Mouse (Mus musculus) heart, postnatal 25 days (tissue): ENCODE data around the gene Smpdl3a. TPM values are rescaled to one million over a fixed set of nuclear protein-coding genes. Genes with fewer than 3 reads are reported as not detected.

Experiments
- DNase-seq: peaks from one replicate; pipeline ENCODE4 v3.0.0; 2022; ENCODE audit warnings: low spot score
- intact Hi-C: fragments of 180-260 bp; cut with DNase I; formaldehyde crosslinking; loops from one replicate; pipeline ENCODE4 v1.15.1; 2025
- total RNA-seq, 2 experiments: library from RNA; stranded (reverse); gene quantifications; 2 replicates each; pipeline ENCODE4 v1.2.3; 2021

Gene Smpdl3a
- 10 to 100 TPM; 52.4 to 54.1 TPM for total RNA-seq

DNA sequence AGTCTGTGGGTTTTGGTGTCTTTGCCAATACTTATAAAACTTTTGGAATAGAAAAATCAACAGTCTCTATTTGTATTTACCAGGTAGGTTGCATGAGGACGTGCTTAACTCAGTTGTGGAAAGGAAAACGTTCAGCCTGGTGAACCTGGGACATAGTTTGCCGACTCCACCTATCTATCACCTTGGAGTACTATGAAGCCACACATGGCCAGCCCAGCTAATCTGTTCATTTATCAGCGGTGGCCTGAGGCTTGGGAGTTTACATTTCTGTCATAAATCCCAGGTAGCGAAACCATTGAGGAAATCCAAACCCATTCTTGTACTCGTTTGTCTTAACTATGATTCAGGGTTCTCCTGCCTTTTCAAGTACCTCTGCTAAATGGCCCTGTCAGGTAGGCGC, at the start of gene Smpdl3a:
TSS of gene Smpdl3a (plus strand) at position 318 of the 400 bp plus-strand sequence.
- no peak for DNase-seq
- intact Hi-C loops, result loop anchor here (10.0 kb wide), 1 partner anchor 309 kb away; the partner anchor contains the start of gene Hsf2

DNA sequence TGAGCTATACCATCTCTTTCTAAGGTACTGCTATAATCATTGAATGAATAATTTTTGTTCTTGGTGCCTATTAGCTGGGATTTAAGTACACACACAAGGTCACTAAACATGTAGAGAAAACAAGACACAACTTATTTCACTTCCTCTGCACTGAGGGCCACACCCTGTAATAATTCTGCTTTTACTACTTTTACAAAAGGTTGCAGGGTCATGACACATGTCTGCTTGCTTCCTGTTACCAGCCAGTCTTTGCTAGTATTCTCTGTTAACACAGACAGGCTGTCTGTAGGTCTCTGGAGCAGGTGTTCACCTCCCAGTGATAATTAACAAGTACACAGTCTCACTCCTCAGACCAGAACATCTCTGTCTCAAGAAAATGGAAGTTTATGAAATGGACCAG, 48.7 kb upstream of the Smpdl3a start:
- intact Hi-C loops, result no loop called here
- no peak for DNase-seq

DNA sequence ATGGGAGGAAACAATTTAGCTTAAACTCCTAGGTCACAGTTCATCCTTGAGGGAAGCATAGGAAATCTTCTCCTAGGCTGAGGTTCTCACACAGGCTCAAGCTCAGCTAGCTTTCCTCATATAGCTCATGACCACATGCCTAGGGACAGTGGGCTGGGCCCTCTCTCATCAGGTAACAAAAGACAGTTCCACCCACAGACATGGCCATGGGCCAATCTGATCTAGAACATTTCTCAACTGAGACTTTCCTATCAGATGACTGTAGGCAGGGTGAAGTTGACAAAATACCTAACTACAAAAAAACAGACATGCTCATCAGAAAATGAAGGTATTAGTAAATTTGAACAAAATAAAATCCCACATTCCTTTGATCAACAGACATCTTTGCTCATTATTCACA, 47.0 kb upstream of the Smpdl3a start:
- intact Hi-C loops, result no loop called here
- DNase-seq, result no peak

DNA sequence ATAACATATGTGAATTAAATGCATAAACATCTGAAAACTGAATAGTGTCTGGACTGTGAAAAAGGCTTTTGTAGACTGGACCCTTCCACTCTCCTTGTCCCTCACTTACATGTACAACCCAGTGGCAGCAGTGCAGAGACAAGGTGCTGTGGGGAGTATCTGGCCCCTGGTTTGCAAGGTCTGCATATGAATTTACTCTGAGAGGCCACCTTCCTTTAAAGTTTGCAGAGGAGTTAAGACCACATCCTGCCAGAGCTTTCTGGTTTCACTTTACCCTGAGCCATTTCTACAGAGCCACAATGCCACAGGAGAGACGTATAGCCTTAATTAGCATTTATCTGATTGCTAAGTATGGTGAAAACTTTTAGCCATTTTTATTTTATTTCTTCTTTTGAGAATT, 40.8 kb upstream of the Smpdl3a start:
- intact Hi-C loops, result no loop called here
- no peak for DNase-seq

DNA sequence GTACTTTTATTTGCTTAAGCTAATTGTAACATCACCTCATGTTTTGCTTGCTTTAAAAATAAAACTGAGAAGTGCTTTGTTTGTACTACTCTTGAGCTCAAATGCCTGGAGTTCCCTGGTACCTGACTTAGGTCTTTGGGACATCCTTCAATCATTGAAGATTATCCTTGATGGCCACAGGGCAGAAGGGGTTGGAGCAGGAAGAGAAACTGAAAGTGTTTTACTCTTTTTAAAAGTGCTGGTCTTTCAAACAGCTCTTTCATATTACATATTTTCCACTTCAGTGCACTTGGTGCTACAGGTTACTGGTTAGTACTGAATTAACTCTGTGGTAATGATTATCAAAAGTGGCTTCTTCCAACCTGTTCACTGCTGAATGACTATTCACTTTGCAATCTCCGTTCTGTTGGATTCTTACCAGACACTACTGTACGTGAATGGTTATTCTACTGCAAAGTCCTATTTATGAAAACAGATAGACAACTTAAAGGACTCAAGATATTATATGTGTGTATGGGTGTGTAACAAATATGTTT, 38.9 kb upstream of the Smpdl3a start:
- intact Hi-C loops, result no loop called here
- DNase-seq, result no peak

DNA sequence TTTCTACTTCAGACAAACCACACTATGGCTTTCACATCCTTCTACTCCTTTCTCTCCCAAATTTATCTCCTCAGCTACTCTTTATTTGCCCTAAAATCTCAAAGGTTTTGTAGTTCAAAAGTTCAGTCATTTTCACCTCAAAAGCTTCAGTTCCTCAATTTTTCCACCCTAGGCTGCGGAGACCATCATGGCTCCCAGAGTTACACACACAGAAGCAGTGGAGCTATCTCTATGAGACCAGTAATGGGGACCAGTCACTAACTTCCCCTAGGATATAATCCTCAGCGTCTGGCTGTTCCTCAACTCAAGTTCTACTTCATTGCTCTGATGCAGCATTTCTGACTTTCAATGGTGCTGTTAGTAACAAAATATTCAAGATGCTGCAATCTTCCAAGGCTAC, 35.1 kb upstream of the Smpdl3a start:
- intact Hi-C loops, result no loop called here
- DNase-seq, result no peak

DNA sequence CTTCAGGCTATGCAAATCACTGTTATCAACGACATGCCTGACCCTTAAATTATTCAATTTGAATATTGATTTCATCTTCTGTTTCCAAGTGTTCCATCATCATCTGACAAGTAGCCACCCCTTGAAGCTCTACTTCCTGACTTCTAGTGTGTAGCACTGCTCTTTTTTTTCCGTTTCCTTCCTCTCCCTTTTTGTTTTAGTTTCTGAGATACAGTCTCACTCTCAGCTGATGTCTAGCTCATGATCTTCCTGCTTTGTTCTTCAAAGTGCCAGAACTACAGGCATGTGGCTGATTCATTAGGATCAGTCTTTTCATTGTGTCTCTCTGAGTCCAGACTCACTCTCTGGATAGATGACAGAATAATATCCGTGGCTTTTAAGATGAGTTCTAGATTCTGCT, 33.4 kb upstream of the Smpdl3a start:
- DNase-seq, result no peak
- intact Hi-C loops, result no loop called here

DNA sequence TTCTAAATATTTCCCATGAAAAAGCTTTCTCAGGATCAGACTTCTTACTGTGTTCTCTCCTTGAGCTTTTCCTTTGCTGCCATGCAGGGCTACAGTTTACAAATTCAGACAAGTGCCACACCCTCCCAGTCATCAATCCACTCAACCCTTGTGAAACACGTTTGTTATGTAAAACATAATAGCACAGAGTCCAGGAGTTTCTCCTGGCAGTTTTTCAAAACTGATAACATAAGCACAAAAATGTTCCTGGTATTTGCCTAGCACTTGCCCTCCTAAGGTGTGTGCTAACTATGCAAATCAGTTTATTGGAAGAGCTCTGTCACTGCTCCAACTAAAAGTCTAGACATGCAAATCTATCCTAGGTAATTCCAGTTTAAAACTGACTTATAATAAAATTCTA, 31.1 kb upstream of the Smpdl3a start:
- intact Hi-C loops, result no loop called here
- no peak for DNase-seq

DNA sequence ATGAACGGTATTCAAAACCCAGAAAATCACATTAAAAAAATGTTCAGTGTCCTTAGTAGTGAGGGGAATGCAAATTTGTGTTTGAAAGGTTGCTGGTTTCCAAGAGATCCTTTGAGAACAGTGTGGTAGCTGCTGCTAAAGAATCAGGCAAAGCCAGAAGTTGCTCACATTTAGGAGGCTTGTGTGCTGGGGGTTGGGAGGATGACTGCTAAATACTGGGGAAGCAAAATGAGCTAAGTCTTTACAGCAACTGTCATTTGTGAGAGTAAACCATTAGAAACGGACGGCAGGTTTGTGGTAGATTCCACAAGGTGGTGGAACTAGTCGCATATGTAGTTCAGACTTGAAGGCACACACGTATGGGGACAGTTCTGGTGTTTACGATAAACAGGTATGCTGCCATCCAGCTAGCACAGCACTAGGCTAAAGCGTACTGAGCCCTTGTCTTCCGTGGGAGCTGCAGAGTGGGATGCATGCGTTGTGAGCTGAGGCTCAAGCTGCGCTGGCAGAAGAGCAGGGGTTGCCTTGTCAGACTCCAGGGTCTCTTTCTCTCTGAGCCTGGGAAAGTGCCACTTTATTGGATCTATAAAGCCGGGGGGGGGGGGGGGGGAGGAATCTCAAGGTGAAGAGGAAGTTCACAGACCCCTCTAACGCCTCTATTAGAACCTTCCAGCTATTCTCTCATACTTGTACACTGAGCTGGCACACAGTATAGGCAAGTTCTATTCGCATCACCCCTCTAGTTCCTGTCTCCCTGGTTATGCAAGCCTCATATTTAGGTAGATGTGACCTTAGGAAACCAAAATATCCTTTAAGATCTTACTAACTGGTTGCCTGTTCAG, 10.6 kb upstream of the Smpdl3a start:
- intact Hi-C loops, result no loop called here
- no peak for DNase-seq

DNA sequence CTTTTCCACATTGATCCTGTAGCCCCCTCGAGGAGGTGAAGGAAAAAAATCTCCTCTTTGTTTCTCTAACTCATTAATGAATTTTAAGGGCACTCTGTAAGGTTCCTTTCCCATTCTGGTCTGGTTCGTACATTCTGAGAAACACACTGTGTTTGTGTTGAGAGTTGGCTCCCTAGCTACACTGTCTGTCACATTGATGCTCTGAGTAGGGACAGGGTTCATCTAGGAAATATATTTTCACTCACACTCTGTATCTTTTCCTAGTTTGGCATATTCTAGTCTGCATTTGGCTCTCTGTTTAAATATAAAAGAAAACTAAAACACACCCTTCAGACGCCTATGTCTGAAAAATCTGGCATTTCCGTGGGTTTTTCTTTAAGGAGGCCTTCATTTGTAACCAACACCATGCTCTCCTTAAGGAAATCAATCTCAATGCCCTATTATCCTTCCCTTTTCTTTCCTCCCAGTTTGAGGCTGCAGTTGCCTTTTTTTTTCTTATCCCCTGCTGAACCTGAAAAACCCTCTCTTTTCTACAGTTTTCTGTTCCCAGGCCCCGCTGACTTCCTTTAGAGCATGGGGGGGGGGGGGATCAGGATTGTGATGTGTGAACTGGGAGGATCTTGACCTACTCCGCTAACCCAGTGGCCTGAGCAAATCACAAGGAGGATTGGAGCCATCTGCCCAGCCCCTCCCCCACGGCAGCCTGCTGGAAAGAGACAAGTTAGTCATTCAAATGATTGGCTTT, 9.8 kb upstream of the Smpdl3a start:
- intact Hi-C loops, result no loop called here
- DNase-seq, result no peak

DNA sequence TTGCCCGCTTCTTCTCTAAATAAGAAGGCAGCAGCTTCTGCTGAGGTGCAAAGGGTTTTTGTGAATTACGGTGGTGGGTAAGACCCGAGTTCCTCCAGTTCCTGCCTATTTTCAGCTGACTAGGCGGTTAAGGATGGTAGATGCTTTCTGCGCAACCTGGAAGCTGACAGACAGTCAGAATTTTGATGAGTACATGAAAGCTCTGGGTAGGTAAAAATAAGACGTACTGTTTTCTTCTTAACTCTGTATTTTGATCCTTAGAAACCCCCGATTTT, 9.3 kb upstream of the Smpdl3a start, which contains the start of gene Fabp7:
TSS of gene Fabp7 (plus strand) at position 6 of the 275 bp plus-strand sequence.
- DNase-seq, result no peak
- intact Hi-C loops, result no loop called here

DNA sequence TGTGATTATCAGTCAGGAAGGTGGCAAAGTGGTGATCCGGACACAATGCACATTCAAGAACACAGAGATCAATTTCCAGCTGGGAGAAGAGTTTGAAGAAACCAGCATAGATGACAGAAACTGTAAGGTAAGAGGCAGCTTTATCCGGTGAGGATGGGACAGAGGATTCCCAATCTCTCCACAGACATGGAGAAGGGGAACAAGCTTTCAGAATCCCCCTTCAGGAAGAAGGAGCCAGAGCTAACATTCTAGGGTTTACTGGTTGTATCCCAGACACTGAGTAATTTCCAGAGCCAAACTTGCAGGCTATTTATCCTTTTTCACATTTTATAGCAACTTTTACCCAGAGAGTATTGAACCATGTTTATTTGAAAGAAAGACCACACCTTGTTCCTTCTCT, 8.6 kb upstream of the Smpdl3a start:
- no peak for DNase-seq
- intact Hi-C loops, result no loop called here

DNA sequence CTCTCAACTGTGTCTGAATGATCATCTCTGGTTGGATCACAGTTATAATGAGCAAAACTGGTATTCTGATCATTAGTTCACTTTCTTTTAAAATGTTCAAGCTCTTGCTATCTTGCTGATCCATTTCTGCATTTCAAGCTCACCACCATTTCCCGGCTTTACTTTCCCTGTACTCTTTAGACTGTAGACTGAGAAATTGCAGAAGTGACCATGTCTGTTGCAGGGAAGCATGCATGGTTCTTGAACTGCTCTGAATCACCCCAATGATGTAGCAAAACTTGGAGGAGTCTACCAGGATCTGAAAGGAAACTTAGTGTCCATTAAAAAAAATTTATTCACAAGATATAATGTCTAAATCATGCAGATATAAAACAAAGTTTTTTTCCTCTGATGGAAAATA, 1.2 kb upstream of the Smpdl3a start:
- intact Hi-C loops, result loop anchor here (10.0 kb wide), 1 partner anchor 308 kb away; the partner anchor contains the start of gene Hsf2
- DNase-seq, result no peak

DNA sequence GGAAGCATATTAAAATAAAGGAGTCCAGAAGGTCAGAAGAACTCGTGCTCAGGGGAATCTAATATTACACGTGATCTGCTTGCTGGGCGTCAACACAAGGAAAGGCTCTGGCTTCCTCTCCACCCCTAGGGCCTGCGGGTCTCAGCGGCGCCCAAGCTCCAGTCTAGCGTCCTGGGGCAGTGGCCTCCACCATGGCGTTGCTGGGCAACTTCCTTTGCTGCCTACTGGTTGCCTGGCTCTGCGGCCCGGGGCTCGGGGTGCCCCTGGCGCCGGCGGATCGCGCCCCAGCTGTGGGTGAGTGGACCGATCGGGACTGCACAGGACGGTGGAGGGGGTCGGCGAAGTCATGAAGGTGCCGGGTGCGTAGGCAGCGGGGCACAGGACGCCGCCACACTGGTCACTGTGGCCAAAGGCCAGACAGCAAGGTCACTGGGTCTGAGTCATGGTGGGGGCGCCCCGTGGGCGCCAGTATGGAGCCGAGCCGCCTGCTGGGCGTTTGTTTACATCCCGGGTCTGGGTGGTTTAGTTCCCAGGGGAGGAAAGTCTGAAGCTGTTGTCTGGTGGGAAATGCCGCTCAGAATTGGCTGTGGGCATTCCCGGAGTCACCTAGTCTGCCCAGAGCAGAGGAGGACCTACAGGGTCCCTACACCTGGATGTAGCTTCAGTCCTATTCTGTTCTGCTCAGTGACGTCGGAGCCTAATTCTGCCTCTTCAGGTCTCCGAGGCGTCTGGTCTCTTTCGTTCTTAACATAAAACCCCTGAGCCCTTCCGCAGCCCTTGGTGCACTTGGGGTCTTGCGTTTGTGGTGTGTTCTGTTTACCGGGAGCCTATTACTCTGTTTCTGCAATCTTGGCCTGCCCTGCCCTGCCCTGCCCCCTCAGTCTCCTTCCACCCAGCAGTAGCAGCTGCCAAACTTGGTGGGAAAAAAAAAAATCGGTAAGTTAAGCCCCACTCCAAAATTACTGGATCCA, 641 bp downstream of the Smpdl3a start:
- intact Hi-C loops, result loop anchor here (10.0 kb wide), 1 partner anchor 310 kb away; the partner anchor contains the start of gene Hsf2
- peak; percentile 36 for DNase-seq

DNA sequence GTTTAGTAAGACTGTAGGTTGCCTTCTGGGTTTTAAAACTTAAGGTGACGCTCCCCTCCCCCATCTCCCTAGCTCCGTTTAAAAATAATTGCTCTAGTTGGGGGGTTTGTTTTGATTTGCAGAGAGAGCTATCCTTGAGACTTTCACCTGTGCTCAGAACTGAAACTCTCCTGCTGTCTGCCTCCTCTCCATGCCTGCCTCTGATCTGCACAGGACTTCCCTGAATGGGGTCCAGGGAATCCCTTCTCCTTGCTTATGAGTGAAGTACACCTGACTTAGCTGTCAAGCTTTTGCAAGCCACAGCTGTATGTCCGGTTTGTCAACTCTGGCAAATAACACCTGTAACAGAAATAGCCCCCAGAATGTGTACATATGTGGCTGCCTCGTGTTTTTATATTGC, 1.4 kb downstream of the Smpdl3a start:
- DNase-seq, result no peak
- intact Hi-C loops, result loop anchor here (10.0 kb wide), 1 partner anchor 311 kb away; the partner anchor contains the start of gene Hsf2

DNA sequence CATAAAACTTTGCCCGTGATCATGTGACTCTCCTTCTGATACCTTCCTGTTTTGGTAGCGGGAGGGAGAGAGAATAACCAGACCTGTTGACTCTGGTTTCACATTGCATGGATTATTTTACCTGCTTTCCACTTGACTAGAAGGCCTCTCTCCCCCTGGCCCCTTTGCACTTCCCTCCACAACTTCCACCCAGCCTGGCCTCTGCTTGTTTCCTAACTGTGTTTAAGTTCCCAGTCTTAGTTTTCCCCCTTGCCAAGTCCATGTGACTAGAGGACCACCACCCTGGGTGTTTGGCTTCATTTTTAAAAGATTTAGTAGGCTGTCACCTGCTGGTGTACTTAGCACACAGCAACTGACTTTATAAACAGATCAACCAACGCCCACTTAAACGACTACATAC, 1.9 kb downstream of the Smpdl3a start:
- intact Hi-C loops, result loop anchor here (2.0 to 10.0 kb wide), 2 partner anchors 53 to 311 kb away; partner anchors contain the start of gene Hsf2
- no peak for DNase-seq

DNA sequence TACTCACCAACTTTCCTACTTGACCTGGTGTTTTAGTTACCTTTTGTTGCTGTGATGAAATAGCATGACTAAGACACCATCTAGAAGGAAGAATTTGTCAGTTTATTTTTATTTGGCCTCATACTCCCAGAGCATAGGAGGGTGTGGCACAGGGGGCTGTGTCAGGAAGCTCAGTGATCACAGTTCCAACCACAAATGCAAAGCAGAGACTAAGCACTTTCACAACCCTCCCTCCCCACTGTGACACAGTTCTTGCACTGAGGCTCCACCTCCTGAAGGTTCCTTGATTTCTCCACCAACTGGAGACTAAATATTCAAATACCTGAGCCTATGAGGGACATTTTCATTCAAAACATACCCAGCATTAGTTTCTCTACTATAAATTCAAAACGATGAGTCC, 5.4 kb downstream of the Smpdl3a start:
- no peak for DNase-seq
- intact Hi-C loops, result loop anchor here (10.0 kb wide), 1 partner anchor 315 kb away; the partner anchor contains the start of gene Hsf2

DNA sequence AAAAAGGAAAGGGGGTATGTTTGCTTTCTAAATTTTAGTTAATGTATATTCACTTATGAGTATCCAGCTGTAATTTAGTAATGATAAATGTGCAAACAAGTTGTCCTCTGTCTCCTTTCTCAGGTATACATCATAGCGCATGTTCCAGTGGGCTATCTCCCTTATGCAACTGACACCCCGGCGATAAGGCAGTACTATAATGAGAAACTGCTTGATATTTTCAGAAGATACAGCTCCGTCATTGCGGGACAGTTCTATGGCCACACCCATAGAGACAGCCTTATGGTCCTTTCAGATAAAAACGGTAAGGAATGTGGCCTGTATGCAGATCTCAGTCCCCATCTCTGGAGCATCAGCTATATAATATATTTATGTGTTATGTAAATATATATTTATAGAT, 13.6 kb downstream of the Smpdl3a start:
- no peak for DNase-seq
- intact Hi-C loops, result no loop called here

DNA sequence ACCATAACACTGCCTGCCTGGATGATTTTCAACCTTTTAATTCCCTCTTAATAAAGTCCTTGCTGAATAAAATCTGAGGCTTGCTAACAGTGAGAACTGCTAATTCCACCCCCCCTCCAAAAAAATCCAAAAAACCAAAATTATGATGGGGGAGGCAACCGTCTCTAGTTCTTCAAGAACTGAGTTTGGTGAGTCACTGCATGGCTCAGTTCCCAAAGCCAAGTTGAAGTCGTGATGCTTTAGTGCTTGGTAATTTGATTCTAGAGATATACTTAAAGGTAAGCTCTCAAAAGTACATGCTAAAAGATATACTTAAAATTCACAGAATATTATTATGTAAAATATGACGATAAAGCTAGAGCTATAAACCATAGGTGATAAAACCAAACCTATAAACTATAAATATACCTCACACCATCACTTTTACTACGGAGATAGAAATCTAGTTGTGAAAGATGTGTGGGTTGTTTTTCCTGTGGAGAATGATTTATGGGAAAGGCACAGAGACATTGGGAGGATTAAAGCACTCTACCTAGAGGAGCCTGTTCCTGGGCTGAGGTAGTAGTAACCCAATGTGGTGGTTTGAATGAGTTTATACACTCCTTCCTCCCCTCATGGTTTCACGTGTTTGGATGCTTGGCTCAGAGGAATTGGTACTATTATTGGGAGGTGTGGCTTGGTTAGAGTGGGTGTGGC, 18.2 kb downstream of the Smpdl3a start:
- DNase-seq, result no peak
- intact Hi-C loops, result no loop called here
